Mouse (Mus musculus): Measurements from ENCODE around the gene E330017A01Rik. TPM values are rescaled to one million over a fixed set of nuclear protein-coding genes. Genes with fewer than 3 reads are reported as not detected.

Gene E330017A01Rik
- polyA plus RNA-seq, 1 experiment from 2014 or later: not detected

GRCm38 (mm10) chr16:58627597-58628335, 10.8 kb downstream of the E330017A01Rik start:
- ATAC-seq (replicated peaks; ENCODE audit: low FRiP score, low TSS enrichment, low read depth): no peak
- DNase-seq (ENCODE audit: low spot score): no peak
- no peaks in the 10 kb centered on the region for H3K4me1 ChIP-seq (replicated peaks; ENCODE audit: control insufficient read depth, insufficient read depth, low read length)
- H3K9ac ChIP-seq (ENCODE audit: low read length): no peak overlapping the region
- no peaks in the 10 kb centered on the region for H3K36me3 ChIP-seq (ENCODE audit: control insufficient read depth, insufficient read depth, low read length)
- no peak overlapping the region for H3K27ac ChIP-seq (ENCODE audit: low read depth)
- WGBS: 83% methylated on average over 4 of the region's 4 CpGs
- H3K27me3 ChIP-seq (replicated peaks; ENCODE audit: control insufficient read depth, insufficient read depth, low read length): no peaks in the 10 kb centered on the region
- H3K9me3 ChIP-seq (ENCODE audit: control insufficient read depth, low read length): no peaks in the 10 kb centered on the region
- no peak overlapping the region for H3K4me3 ChIP-seq (ENCODE audit: low read depth, low read length)
- H3K4me2 ChIP-seq (ENCODE audit: low read length): no peak overlapping the region

GRCm38 (mm10) chr16:58623944-58624343, 14.6 kb downstream of the E330017A01Rik start:
- DNase-seq (ENCODE audit: low spot score) (no peak), ATAC-seq (replicated peaks; ENCODE audit: low FRiP score, low TSS enrichment, low read depth) (no peak)
- Histone ChIP-seq H3K36me3 (ENCODE audit: control insufficient read depth, insufficient read depth, low read length) (no peaks in the 10 kb centered on the region), H3K9me3 (ENCODE audit: control insufficient read depth, low read length) (no peaks in the 10 kb centered on the region), H3K9ac (ENCODE audit: low read length) (no peak overlapping the region), H3K4me1 (replicated peaks; ENCODE audit: control insufficient read depth, insufficient read depth, low read length) (no peaks in the 10 kb centered on the region), H3K27ac (ENCODE audit: low read depth) (no peak overlapping the region), H3K4me2 (ENCODE audit: low read length) (no peak overlapping the region), H3K4me3 (ENCODE audit: low read depth, low read length) (no peak overlapping the region), H3K27me3 (replicated peaks; ENCODE audit: control insufficient read depth, insufficient read depth, low read length) (no peaks in the 10 kb centered on the region)
- WGBS: 94% methylated on average over 6 of the region's 6 CpGs

GRCm38 (mm10) chr16:58623114-58623513, 15.4 kb downstream of the E330017A01Rik start:
- 50% methylated on average over 4 of the region's 4 CpGs for WGBS
- H3K27ac ChIP-seq (ENCODE audit: low read depth): no peak overlapping the region

GRCm38 (mm10) chr16:58622377-58622776, 16.2 kb downstream of the E330017A01Rik start:
- DNase-seq (ENCODE audit: low spot score): no peak
- WGBS: 81% methylated on average over 3 of the region's 3 CpGs
- Histone ChIP-seq H3K27ac (ENCODE audit: low read depth) (no peak overlapping the region), H3K4me3 (ENCODE audit: low read depth, low read length) (no peak overlapping the region), H3K27me3 (replicated peaks; ENCODE audit: control insufficient read depth, insufficient read depth, low read length) (no peaks in the 10 kb centered on the region), H3K36me3 (ENCODE audit: control insufficient read depth, insufficient read depth, low read length) (no peaks in the 10 kb centered on the region), H3K9me3 (ENCODE audit: control insufficient read depth, low read length) (no peaks in the 10 kb centered on the region), H3K9ac (ENCODE audit: low read length) (no peak overlapping the region), H3K4me1 (replicated peaks; ENCODE audit: control insufficient read depth, insufficient read depth, low read length) (no peaks in the 10 kb centered on the region), H3K4me2 (ENCODE audit: low read length) (no peak overlapping the region)
- ATAC-seq (replicated peaks; ENCODE audit: low FRiP score, low TSS enrichment, low read depth): no peak

More at GRCm38 (mm10) chr16:58623114-58623513, 15.4 kb downstream of the E330017A01Rik start:
- H3K27me3 ChIP-seq (replicated peaks; ENCODE audit: control insufficient read depth, insufficient read depth, low read length): no peaks in the 10 kb centered on the region
- no peak for ATAC-seq (replicated peaks; ENCODE audit: low FRiP score, low TSS enrichment, low read depth)
- no peak overlapping the region for H3K4me2 ChIP-seq (ENCODE audit: low read length)
- no peaks in the 10 kb centered on the region for H3K9me3 ChIP-seq (ENCODE audit: control insufficient read depth, low read length)
- no peak overlapping the region for H3K9ac ChIP-seq (ENCODE audit: low read length)
- no peaks in the 10 kb centered on the region for H3K36me3 ChIP-seq (ENCODE audit: control insufficient read depth, insufficient read depth, low read length)
- no peaks in the 10 kb centered on the region for H3K4me1 ChIP-seq (replicated peaks; ENCODE audit: control insufficient read depth, insufficient read depth, low read length)
- no peak overlapping the region for H3K4me3 ChIP-seq (ENCODE audit: low read depth, low read length)
- DNase-seq (ENCODE audit: low spot score): no peak

GRCm38 (mm10) chr16:58617346-58617745, 21.2 kb downstream of the E330017A01Rik start:
- no peaks in the 10 kb centered on the region for H3K27me3 ChIP-seq (replicated peaks; ENCODE audit: control insufficient read depth, insufficient read depth, low read length)
- no peak overlapping the region for H3K9ac ChIP-seq (ENCODE audit: low read length)
- H3K4me2 ChIP-seq (ENCODE audit: low read length): no peak overlapping the region
- ATAC-seq (replicated peaks; ENCODE audit: low FRiP score, low TSS enrichment, low read depth): no peak
- no peak overlapping the region for H3K4me3 ChIP-seq (ENCODE audit: low read depth, low read length)
- H3K9me3 ChIP-seq (ENCODE audit: control insufficient read depth, low read length): no peaks in the 10 kb centered on the region
- H3K4me1 ChIP-seq (replicated peaks; ENCODE audit: control insufficient read depth, insufficient read depth, low read length): no peaks in the 10 kb centered on the region
- H3K27ac ChIP-seq (ENCODE audit: low read depth): no peak overlapping the region
- no peak for DNase-seq (ENCODE audit: low spot score)
- no peaks in the 10 kb centered on the region for H3K36me3 ChIP-seq (ENCODE audit: control insufficient read depth, insufficient read depth, low read length)

- Histone ChIP-seq H3K4me1 (replicated peaks; ENCODE audit: control insufficient read depth, insufficient read depth, low read length) (no peaks in the 10 kb centered on the region), H3K4me2 (ENCODE audit: low read length) (no peak within 1 kb of the TSS), H3K27ac (ENCODE audit: low read depth) (no peak within 1 kb of the TSS), H3K9me3 (ENCODE audit: control insufficient read depth, low read length) (no peaks in the 10 kb centered on the region), H3K27me3 (replicated peaks; ENCODE audit: control insufficient read depth, insufficient read depth, low read length) (no peaks in the 10 kb centered on the region), H3K36me3 (ENCODE audit: control insufficient read depth, insufficient read depth, low read length) (no peaks in the 10 kb centered on the region), H3K4me3 (ENCODE audit: low read depth, low read length) (no peak within 1 kb of the TSS), H3K9ac (ENCODE audit: low read length) (no peak within 1 kb of the TSS)
- ATAC-seq (replicated peaks; ENCODE audit: low FRiP score, low TSS enrichment, low read depth) (no peak), DNase-seq (ENCODE audit: low spot score) (no peak)
- 91% methylated on average over 6 of the region's 6 CpGs for WGBS
Measured at GRCm38 (mm10) chr16:58616878-58617277, 21.7 kb downstream of the E330017A01Rik start, which contains the start of gene Gm813. Gm813 (minus strand) TSS chr16:58616978.

GRCm38 (mm10) chr16:58612969-58613368, 25.6 kb downstream of the E330017A01Rik start:
- DNase-seq (ENCODE audit: low spot score) (no peak), ATAC-seq (replicated peaks; ENCODE audit: low FRiP score, low TSS enrichment, low read depth) (0 out of 2 replicates have a peak, but pooled peaks have one; percentile 36)
- Histone ChIP-seq H3K9me3 (ENCODE audit: control insufficient read depth, low read length) (no peaks in the 10 kb centered on the region), H3K36me3 (ENCODE audit: control insufficient read depth, insufficient read depth, low read length) (no peaks in the 10 kb centered on the region), H3K27ac (ENCODE audit: low read depth) (no peak overlapping the region), H3K27me3 (replicated peaks; ENCODE audit: control insufficient read depth, insufficient read depth, low read length) (no peaks in the 10 kb centered on the region), H3K4me2 (ENCODE audit: low read length) (no peak overlapping the region), H3K9ac (ENCODE audit: low read length) (no peak overlapping the region), H3K4me1 (replicated peaks; ENCODE audit: control insufficient read depth, insufficient read depth, low read length) (no peaks in the 10 kb centered on the region), H3K4me3 (ENCODE audit: low read depth, low read length) (no peak overlapping the region)
- WGBS: 78% methylated on average over 3 of the region's 3 CpGs

GRCm38 (mm10) chr16:58607101-58607500, 31.4 kb downstream of the E330017A01Rik start:
- Histone ChIP-seq H3K4me1 (replicated peaks; ENCODE audit: control insufficient read depth, insufficient read depth, low read length) (no peaks in the 10 kb centered on the region), H3K27ac (ENCODE audit: low read depth) (no peak overlapping the region), H3K9ac (ENCODE audit: low read length) (no peak overlapping the region), H3K27me3 (replicated peaks; ENCODE audit: control insufficient read depth, insufficient read depth, low read length) (no peaks in the 10 kb centered on the region), H3K4me2 (ENCODE audit: low read length) (no peak overlapping the region), H3K36me3 (ENCODE audit: control insufficient read depth, insufficient read depth, low read length) (no peaks in the 10 kb centered on the region), H3K4me3 (ENCODE audit: low read depth, low read length) (no peak overlapping the region), H3K9me3 (ENCODE audit: control insufficient read depth, low read length) (no peaks in the 10 kb centered on the region)
- 49% methylated on average over 5 of the region's 5 CpGs for WGBS
- ATAC-seq (replicated peaks; ENCODE audit: low FRiP score, low TSS enrichment, low read depth) (no peak), DNase-seq (ENCODE audit: low spot score) (no peak)

GRCm38 (mm10) chr16:58604680-58605079, 33.9 kb downstream of the E330017A01Rik start:
- Histone ChIP-seq H3K9ac (ENCODE audit: low read length) (no peak overlapping the region), H3K27me3 (replicated peaks; ENCODE audit: control insufficient read depth, insufficient read depth, low read length) (no peaks in the 10 kb centered on the region), H3K4me1 (replicated peaks; ENCODE audit: control insufficient read depth, insufficient read depth, low read length) (no peaks in the 10 kb centered on the region), H3K9me3 (ENCODE audit: control insufficient read depth, low read length) (no peaks in the 10 kb centered on the region), H3K4me2 (ENCODE audit: low read length) (no peak overlapping the region), H3K4me3 (ENCODE audit: low read depth, low read length) (no peak overlapping the region), H3K36me3 (ENCODE audit: control insufficient read depth, insufficient read depth, low read length) (no peaks in the 10 kb centered on the region), H3K27ac (ENCODE audit: low read depth) (no peak overlapping the region)
- ATAC-seq (replicated peaks; ENCODE audit: low FRiP score, low TSS enrichment, low read depth) (no peak), DNase-seq (ENCODE audit: low spot score) (no peak)

Data from intestine, embryonic 14.5 days (tissue).